Mouse (Mus musculus) E14TG2a.4 (cell line): Measurements from ENCODE around the gene Syt1.

Experiments used
- CTCF ChIP-seq: conservative IDR thresholded peaks from 2 replicates; pipeline ENCODE4 v1.5.1; 2014; ENCODE audit warnings: low read length
- NANOG ChIP-seq: IDR thresholded peaks from 2 replicates; pipeline ENCODE4 v1.6.1; 2014; ENCODE audit warnings: borderline replicate concordance, low read length, mixed read lengths

DNA sequence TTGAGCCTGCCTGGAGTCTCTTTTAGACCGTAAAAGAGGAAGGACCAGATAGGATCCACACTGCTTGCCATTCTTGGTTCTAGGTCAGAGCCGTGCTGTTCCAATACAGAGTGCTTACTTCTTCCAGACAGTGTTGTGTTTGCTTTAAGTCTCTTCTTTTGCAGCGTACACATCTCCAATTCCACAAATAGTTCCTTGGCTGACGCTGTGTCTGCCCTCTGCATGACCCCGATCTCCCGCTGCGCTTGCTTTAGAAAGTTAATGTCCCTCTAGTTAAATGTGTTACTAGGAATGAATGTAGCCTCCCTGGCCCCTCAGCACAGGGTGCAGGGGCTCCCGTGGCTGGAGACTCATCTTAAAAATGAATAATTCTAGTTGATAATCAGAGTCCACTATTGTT lies 442.6 kb downstream of the Syt1 start:
- TF ChIP-seq CTCF (no peak), NANOG (peak; percentile 66; the same call in 1 of the 2 replicates)
